Mouse (Mus musculus) gastrocnemius, adult 18-20 months (tissue): ENCODE results near the gene Agt. TPM values are rescaled to one million over a fixed set of nuclear protein-coding genes. Genes with fewer than 3 reads are reported as not detected.

Experiments used
- DNase-seq: peaks from one replicate; pipeline ENCODE4 v3.0.0; 2021; ENCODE audit warnings: low spot score
- total RNA-seq, 2 experiments: library from RNA; stranded (reverse); gene quantifications; 2 replicates each; pipeline ENCODE4 v1.2.3; 2021

The Agt gene
- total RNA-seq, 2 experiments from 2014 or later, result 12.5 to 14.3 TPM

- no peak for DNase-seq
Measured at GRCm38 (mm10) chr8:124555113-124555750, 14.3 kb downstream of the Agt start.

DNA sequence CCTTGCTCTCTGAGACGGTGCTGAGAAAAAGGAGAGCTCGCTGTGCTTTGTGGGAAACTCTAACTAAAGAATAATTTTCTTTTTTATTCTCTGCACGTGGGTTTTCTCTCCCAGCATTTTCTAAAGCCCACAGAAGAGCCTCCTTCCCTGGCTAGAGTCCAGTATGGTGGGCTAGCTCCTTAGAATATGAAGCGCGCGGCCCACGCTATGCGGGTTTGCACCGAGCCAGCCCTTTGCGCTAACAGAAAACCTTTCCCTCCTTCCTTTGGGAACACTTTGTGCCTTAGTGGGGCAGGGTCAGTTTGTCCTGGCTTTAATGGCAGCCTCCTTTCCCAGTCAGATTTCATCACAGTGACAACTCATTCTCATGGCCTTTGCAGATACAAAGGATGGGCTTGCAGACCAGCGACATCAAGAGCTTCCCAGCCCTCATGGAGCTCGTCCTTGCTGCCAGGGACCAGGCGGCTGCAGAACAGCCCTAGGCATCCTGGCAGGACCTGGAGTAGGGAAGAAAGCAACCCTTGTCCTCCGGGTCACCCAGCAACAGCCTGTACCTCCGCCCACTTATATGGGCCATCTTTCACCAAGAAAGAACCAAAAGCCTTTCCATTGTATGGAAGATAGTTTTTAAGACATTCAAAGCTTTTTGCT, 18.4 kb downstream of the Agt start:
- DNase-seq, result no peak

GRCm38 (mm10) chr8:124548187-124548586, 21.3 kb downstream of the Agt start:
- no peak for DNase-seq

DNA sequence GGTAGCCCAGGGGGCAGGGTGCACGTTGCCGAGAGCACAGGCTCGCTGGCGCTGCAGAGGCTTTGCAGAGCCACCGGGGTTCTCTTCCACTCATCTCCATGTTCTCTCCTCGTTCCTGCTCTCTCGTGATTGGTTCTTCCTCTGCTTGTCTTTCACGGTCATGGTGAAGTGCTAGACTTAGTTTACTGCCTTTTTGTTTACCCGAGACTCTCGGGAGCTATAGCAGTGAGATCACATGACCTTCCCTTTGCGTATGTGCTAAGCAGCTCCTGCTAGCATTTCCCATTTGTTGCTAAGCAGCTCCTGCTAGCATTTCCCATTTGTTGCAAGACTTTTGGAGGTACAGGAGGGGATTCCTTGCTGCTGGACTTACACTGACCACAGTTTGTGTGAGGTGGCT, 22.2 kb downstream of the Agt start:
- DNase-seq, result no peak

GRCm38 (mm10) chr8:124546815-124547214, 22.7 kb downstream of the Agt start:
- no peak for DNase-seq

DNA sequence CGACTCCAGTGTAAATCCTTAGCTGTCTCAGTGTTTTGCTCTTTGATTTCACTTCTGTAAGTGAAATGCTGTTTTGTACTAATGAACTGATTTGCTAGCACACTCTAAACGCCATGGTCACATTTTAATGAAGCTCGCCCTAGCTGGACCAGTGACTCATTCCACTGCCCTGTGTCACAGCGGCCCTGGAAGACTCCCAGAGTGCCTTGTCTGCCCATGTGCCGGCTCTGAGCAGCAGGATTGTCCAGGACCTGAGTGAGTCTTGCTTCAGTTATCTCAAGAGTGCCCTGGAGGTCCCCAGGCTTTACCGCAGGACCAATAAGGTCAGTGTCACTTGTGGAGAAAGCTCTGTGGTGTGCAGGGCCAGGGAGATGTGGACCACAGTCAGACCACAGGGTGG, 23.1 kb downstream of the Agt start:
- DNase-seq, result no peak

- no peak for DNase-seq
Measured at GRCm38 (mm10) chr8:124543272-124543671, 26.2 kb downstream of the Agt start.

- no peak for DNase-seq
Measured at GRCm38 (mm10) chr8:124542001-124542400, 27.5 kb downstream of the Agt start.

GRCm38 (mm10) chr8:124540906-124541305, 28.6 kb downstream of the Agt start:
- no peak for DNase-seq

DNA sequence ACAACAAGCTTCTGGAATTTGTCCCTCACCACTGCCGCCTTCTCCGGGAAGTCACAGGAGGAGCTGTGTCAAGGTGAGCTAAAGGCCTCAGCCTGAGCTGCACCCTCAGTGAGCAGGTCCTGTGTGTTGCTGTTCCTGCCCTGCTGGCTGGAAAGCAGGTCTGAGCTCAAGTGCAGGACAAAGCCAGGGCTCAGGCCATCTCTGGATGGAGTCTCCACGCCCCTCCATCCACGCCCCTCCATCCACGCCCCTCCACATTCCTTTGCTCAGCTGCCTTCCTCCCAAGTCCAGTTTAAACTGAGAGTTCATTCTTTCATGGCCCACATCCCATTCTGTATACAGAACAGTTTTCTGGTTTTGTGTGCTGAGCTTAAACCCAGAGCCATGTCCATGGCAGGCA, 34.1 kb downstream of the Agt start:
- DNase-seq, result no peak

- DNase-seq, result no peak
Measured at GRCm38 (mm10) chr8:124532626-124533025, 36.9 kb downstream of the Agt start.

DNA sequence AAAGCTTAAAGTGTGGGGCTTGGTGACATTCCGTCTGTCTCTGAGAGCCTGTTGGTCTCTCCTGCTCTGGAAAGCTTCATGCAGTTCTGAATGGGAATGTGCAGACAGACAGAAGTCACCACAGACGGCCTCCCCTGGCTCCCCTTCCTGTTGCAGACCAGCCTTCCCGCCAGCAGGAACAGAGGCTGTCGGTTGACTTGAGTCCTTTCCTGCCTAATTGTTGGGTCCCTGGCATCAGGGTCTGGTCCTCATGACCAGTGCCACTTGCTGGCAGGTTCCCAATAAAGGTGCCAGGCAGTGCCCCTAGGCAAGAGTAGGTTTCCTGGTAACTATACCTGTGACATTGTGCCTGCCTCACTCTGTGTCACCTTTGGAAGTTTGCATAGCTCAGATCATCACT, 38.5 kb downstream of the Agt start:
- DNase-seq, result no peak

GRCm38 (mm10) chr8:124530556-124530955, 39.0 kb downstream of the Agt start:
- DNase-seq, result no peak

GRCm38 (mm10) chr8:124530076-124530475, 39.4 kb downstream of the Agt start:
- peak; percentile 45 for DNase-seq

- DNase-seq, result no peak
Measured at GRCm38 (mm10) chr8:124526261-124526660, 43.2 kb downstream of the Agt start.

GRCm38 (mm10) chr8:124521946-124522345, 47.6 kb downstream of the Agt start:
- DNase-seq, result no peak

DNA sequence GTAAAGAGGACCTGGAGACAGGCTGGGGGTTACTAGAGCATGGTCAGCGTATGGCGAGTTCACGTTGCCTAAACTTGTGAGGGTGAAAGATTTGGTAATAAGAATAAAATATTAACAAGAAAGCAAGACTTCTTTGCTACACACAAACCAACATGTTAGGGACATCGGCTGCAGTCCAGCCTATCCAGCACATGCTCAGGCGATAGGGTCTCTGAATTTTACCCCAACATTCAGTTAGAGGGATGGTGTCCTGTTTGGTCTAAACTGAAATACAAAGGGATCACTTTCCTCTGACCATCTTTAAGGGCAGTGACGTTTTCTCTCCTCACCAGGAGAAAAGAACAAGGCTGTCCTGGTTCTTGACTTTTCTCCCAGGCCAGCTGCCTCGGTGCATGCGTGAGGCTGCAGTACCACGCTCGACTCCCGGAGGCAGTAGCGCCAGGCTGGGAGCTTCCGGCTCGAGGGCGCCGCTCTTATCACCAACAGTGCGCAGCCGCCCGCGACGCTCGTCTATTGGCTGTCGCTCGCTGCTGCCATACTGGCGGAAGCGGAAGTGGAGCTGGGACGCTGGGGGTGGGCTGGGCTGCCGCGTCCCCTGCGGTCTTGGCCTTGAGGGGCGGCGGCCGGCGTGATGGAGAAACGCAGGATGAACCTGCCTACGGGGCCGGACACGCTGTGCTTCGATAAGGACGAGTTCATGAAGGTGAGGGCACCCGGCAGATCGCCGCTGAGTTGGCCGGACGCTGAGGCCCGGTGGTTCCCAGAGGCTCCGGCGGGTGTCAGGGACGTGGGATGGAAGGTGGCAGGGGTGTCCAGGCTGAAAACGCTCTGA, 49.0 kb downstream of the Agt start, which contains the start of gene Cog2:
Gene Cog2 (plus strand): TSS at position 519 of the 832 bp plus-strand sequence.
- DNase-seq, result peak; percentile 88

DNA sequence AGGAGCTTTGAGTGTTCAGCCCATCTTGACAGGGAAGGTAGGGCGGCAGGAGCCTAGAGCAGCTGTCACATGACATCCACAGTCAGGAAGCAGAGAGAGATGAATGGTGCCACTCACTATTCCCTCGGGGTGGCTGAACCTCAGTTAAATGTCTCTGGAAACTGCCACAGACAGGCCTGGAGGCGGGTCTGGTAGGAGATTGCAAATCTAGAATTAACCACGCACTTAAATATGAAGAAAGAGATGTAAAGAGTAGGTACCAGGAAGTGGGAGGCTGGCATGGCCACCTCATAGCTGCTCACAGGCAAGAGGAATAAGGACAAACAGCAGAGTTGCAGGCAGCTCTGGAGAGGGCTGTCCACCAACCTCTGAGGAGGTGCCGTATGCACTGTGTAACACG, 52.4 kb downstream of the Agt start:
- no peak for DNase-seq

GRCm38 (mm10) chr8:124516525-124516924, 53.0 kb downstream of the Agt start:
- no peak for DNase-seq

GRCm38 (mm10) chr8:124516039-124516438, 53.5 kb downstream of the Agt start:
- DNase-seq, result no peak

- no peak for DNase-seq
Measured at GRCm38 (mm10) chr8:124509156-124509555, 60.4 kb downstream of the Agt start.

GRCm38 (mm10) chr8:124508321-124508695, 61.2 kb downstream of the Agt start:
- no peak for DNase-seq
